Mouse (Mus musculus) liver, embryonic 14.5 days (tissue): ENCODE measurements around the gene Cables2. TPM values are rescaled to one million over a fixed set of nuclear protein-coding genes. Genes with fewer than 3 reads are reported as not detected.

Experiments
- ATAC-seq: fragments of 200-750 bp; cut with Nextera tagmentation; 2 replicates; pipeline ENCODE4 v1.8.0; 2017; ENCODE audit warnings: moderate number of reproducible peaks, mild to moderate bottlenecking, moderate library complexity; ENCODE audit not compliant: insufficient read depth
- DNase-seq, 3 experiments: peaks; one replicate each; pipeline ENCODE4 v3.0.0-alpha.2; 2012 to 2013; ENCODE audit warnings: low read depth in 3 of 3, low spot score in 3 of 3
- H3K27ac ChIP-seq: fragments of 300-500 bp; sonication (generic); 2 replicates; pipeline ENCODE4 v1.5.1; 2014; ENCODE audit warnings: moderate library complexity, mild to moderate bottlenecking, control low read depth, inconsistent platforms
- H3K27me3 ChIP-seq: fragments of 300-500 bp; sonication (generic); 2 replicates; pipeline ENCODE4 v1.6.1; 2014; ENCODE audit warnings: mild to moderate bottlenecking, low read length, moderate library complexity; ENCODE audit not compliant: control insufficient read depth, insufficient read depth
- H3K36me3 ChIP-seq: fragments of 300-500 bp; sonication (generic); replicated peaks from 2 replicates; pipeline ENCODE4 v1.6.1; 2014; ENCODE audit warnings: low read depth; ENCODE audit not compliant: control insufficient read depth, insufficient read depth
- H3K4me1 ChIP-seq, 2 experiments: fragments of 200-500 bp in 1 of 2; fragments of 300-500 bp in 1 of 2; sonication (generic) in 1 of 2; replicated peaks; 2 replicates each; pipeline ENCODE4 v1.6.1; 2012 to 2014; ENCODE audit warnings: antibody characterized with exemption in 1 of 2, inconsistent platforms in 1 of 2, low read length in 1 of 2; ENCODE audit not compliant: control insufficient read depth in 2 of 2, insufficient read depth in 2 of 2
- H3K4me2 ChIP-seq: fragments of 300-500 bp; sonication (generic); 2 replicates; pipeline ENCODE4 v1.6.1; 2014; ENCODE audit warnings: low read depth, mild to moderate bottlenecking, control low read depth, moderate library complexity
- H3K4me3 ChIP-seq, 2 experiments: fragments of 200-500 bp in 1 of 2; fragments of 300-500 bp in 1 of 2; sonication (generic) in 1 of 2; 2 replicates each; pipeline ENCODE4 v1.5.1; 2012 to 2014; ENCODE audit warnings: low read depth in 2 of 2, low read length in 2 of 2, mild to moderate bottlenecking in 2 of 2, control low read depth in 1 of 2, inconsistent platforms in 1 of 2, moderate library complexity in 1 of 2; ENCODE audit not compliant: insufficient read depth in 1 of 2
- H3K9ac ChIP-seq: fragments of 300-500 bp; sonication (generic); replicated peaks from 2 replicates; pipeline ENCODE4 v1.6.1; 2014; ENCODE audit warnings: mild to moderate bottlenecking, control low read depth, moderate library complexity
- H3K9me3 ChIP-seq: fragments of 300-500 bp; sonication (generic); 2 replicates; pipeline ENCODE4 v1.6.1; 2016; ENCODE audit warnings: low read length, mixed read lengths; ENCODE audit not compliant: control insufficient read depth
- CTCF ChIP-seq: IDR thresholded peaks from 2 replicates; pipeline ENCODE4 v1.5.1; 2016; ENCODE audit warnings: antibody characterized with exemption, low read depth, control low read depth
- EP300 ChIP-seq: IDR thresholded peaks from 2 replicates; pipeline ENCODE4 v1.6.1; 2016; ENCODE audit warnings: antibody characterized with exemption, low read depth
- WGBS: fragments of 180-500 bp; shearing (Covaris S2); extraction: QIAGEN DNeasy Blood & Tissue Kit; methylation state at CpG from one replicate; pipeline ENCODE4 v1.1.7; 2014; ENCODE audit not compliant: insufficient replicate concordance; 5-methylcytosine and 5-hydroxymethylcytosine counted together
- polyA plus RNA-seq, 2 experiments: library from polyadenylated mRNA; depleted of rRNA in 1 of 2; stranded (reverse) in 1 of 2; unstranded in 1 of 2; fragments of >200 nt; fragmentation: Nextera tagmentation in 1 of 2; extraction: Ambion mirVana in 1 of 2; gene quantifications; 2 replicates each; pipeline versions ENCODE4 v1.2.1 to v1.2.3; 2012 to 2014

The Cables2 gene
- polyA plus RNA-seq, 2 experiments = 3.3 to 5.6 TPM

DNA sequence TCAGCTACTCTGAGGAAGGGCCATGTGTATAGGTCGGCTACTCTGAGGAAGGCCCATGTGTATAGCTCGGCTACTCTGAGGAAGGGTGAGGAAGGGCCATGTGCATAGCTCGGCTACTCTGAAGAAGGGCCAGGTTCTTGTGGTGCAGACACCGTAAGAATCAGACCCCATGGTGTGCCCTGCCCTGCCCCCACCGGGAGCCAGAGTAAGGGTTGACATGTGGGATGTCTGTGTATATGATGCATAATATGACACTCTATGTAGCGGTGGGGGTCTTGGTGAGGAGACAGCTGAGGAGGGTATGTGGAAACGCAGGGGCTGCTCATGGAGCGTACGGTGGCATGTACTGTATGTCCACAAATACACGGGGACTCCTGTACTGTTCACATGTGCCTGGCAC, 4.0 kb downstream of the Cables2 start:
- Histone ChIP-seq H3K27me3 (no peaks in the 10 kb centered on the region), H3K36me3 (no peaks in the 10 kb centered on the region), H3K27ac (no peak overlapping the region), H3K4me3 (no peak overlapping the region), H3K4me1 (peaks cover 5 to 10% of the 10 kb centered on the region in 2 experiments; a peak in 3 of 4 replicates), H3K4me2 (no peak overlapping the region), H3K9ac (no peak overlapping the region), H3K9me3 (no peaks in the 10 kb centered on the region)
- TF ChIP-seq EP300 = no peak
- TF ChIP-seq CTCF = no peak
- 86% methylated on average over 10 of the region's 10 CpGs for WGBS
- no peak for ATAC-seq
- DNase-seq = no peak

DNA sequence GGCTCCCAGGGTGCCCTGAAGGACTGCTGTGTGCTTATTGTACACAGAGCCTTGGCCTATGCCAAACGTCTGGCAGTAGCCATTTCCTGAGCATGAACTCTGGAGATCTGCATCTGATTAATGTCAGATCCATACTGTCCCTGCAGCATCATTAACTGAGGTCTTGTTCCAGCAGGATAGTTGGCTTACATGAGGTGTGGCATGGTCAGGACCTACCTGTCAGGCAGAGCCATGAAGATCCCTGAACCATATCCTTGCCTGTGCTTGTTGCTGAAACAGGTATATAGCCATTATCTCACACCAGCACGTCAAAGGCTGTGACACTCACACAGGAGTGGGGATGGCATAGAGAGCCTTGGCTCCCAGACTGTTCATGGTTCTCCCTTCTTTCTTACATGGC, 5.3 kb downstream of the Cables2 start:
- Histone ChIP-seq H3K4me3 (no peak overlapping the region), H3K9me3 (no peaks in the 10 kb centered on the region), H3K4me2 (no peak overlapping the region), H3K9ac (no peak overlapping the region), H3K36me3 (no peaks in the 10 kb centered on the region), H3K27me3 (no peaks in the 10 kb centered on the region), H3K27ac (no peak overlapping the region), H3K4me1 (peaks cover 0 to 5% of the 10 kb centered on the region in 2 experiments; a peak in 1 of 4 replicates)
- WGBS = 45% methylated on average over 2 of the region's 2 CpGs
- DNase-seq (no peak), ATAC-seq (no peak)
- TF ChIP-seq CTCF (no peak), EP300 (no peak)

DNA sequence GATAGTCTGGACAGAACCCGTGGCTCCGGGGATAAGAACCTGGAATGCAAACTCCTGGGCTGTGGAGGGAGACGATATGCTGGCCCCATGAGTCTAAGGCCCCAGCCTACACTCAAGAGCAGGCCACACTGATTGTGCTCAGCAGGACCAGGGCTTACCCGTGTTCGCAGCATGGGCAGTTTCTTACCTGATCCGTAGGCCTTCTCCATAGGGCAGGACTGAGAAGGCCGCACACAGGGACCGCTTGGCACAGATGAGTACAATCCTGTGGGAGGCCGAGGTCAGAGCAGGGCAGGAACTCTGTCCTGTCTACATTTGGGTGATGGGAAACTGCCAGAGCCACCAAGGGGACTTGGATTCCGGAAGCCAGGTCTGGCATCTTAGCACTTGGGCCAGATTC, 10.4 kb downstream of the Cables2 start:
- no peak for ATAC-seq

DNA sequence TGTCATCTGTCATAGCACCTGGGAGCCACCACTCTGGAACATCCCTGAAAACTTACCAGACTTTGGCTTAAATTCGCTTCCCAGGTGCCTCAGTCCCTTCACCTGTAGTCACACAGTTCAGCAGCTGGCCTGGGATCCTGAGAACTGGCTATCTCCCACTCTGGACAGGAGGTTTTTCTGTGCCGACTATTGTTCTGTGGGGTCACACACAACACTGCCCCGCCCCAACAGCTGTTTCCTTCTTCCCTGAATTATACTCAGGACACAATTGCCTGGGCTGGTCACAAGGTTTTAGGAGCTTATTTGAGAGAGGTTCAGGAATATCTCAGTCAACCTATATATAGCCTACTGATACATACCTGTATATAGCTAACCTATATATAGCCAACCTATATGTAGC, 10.9 kb downstream of the Cables2 start:
- WGBS = 58% methylated on average over 3 of the region's 3 CpGs
- Histone ChIP-seq H3K4me3 (no peak overlapping the region), H3K4me2 (no peak overlapping the region), H3K36me3 (peaks cover 15% of the 10 kb centered on the region), H3K27ac (no peak overlapping the region), H3K9me3 (no peaks in the 10 kb centered on the region), H3K4me1 (peaks cover 0 to 2% of the 10 kb centered on the region in 2 experiments; a peak in 1 of 4 replicates), H3K27me3 (no peaks in the 10 kb centered on the region), H3K9ac (no peak overlapping the region)
- no peak for DNase-seq
- no peak for ATAC-seq
- TF ChIP-seq EP300 = no peak
- no peak for TF ChIP-seq CTCF

More for the DNA sequence above, 10.4 kb downstream of the Cables2 start:
- H3K27ac ChIP-seq = no peak overlapping the region
- H3K9me3 ChIP-seq = no peaks in the 10 kb centered on the region
- no peaks in the 10 kb centered on the region for H3K27me3 ChIP-seq
- H3K36me3 ChIP-seq = peaks cover 15% of the 10 kb centered on the region
- peaks cover 0 to 2% of the 10 kb centered on the region in 2 experiments; a peak in 1 of 4 replicates for H3K4me1 ChIP-seq
- no peak overlapping the region for H3K9ac ChIP-seq
- H3K4me3 ChIP-seq = no peak overlapping the region
- no peak overlapping the region for H3K4me2 ChIP-seq
- no peak for DNase-seq
- WGBS = 76% methylated on average over 10 of the region's 10 CpGs
- no peak for TF ChIP-seq CTCF
- TF ChIP-seq EP300 = no peak

DNA sequence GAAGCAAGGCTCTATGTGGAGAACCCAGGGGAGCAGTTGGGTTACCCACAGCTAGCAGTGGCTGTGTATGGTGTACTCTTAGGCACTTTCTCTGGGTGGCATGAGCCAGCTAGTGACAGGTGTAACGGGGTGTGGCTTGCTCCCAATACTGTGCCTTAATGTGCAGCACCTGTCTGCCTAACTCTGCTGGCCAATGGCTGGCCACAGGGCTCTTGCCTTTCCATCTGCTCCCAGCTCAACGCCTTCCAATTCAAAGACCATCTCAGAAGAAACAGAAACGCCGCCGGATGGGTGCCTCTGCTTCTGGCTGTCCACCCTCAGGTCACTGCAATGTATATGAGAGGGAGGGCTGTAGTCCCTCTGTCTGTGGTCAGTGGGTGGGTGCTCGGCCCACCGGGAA, 11.4 kb downstream of the Cables2 start:
- Histone ChIP-seq H3K4me1 (peaks cover 0 to 2% of the 10 kb centered on the region in 2 experiments; a peak in 1 of 4 replicates), H3K9me3 (no peaks in the 10 kb centered on the region), H3K36me3 (peaks cover 15% of the 10 kb centered on the region), H3K4me3 (no peak overlapping the region), H3K9ac (no peak overlapping the region), H3K4me2 (no peak overlapping the region), H3K27ac (no peak overlapping the region), H3K27me3 (no peaks in the 10 kb centered on the region)
- DNase-seq (no peak), ATAC-seq (no peak)
- no peak for TF ChIP-seq CTCF
- no peak for TF ChIP-seq EP300
- 71% methylated on average over 7 of the region's 7 CpGs for WGBS
